Mouse (Mus musculus) brain, embryonic 14.5 days (tissue): ENCODE data around the gene Slc35g2.

Experiments
- CTCF ChIP-seq: fragments of 200-500 bp; IDR thresholded peaks from 2 replicates; pipeline ENCODE4 v1.5.1; 2012; ENCODE audit warnings: inconsistent platforms, mild to moderate bottlenecking, moderate library complexity, borderline replicate concordance; ENCODE audit not compliant: insufficient read depth, insufficient read length; ENCODE audit errors: extremely low read depth
- POLR2A ChIP-seq: fragments of 200-500 bp; IDR thresholded peaks from 2 replicates; pipeline ENCODE4 v1.6.1; 2012; ENCODE audit warnings: mild to moderate bottlenecking, inconsistent platforms, borderline replicate concordance; ENCODE audit not compliant: poor library complexity, insufficient read depth, insufficient read length, severe bottlenecking; ENCODE audit errors: extremely low read depth

GRCm38 (mm10) chr9:100570626-100571233 is at the start of gene Slc35g2:
- TF ChIP-seq POLR2A (peak; percentile 48), CTCF (peak; percentile 36; the same call in 1 of the 2 replicates)
